Mouse (Mus musculus) ES-E14 (cell line): Measurements from ENCODE around the gene Oard1. TPM values are rescaled to one million over a fixed set of nuclear protein-coding genes. Genes with fewer than 3 reads are reported as not detected.

Experiments used
- DNase-seq: peaks from one replicate; pipeline ENCODE4 v3.0.0-alpha.2; 2013; ENCODE audit warnings: low read depth, low spot score
- H3K27ac ChIP-seq: 2 replicates; pipeline ENCODE4 v1.5.1; 2012; ENCODE audit warnings: low read depth, mild to moderate bottlenecking, low read length, moderate library complexity, mixed read lengths; ENCODE audit not compliant: poor library complexity, insufficient read depth, severe bottlenecking
- H3K36me3 ChIP-seq: 2 replicates; pipeline ENCODE4 v1.6.1; 2012; ENCODE audit warnings: mild to moderate bottlenecking, low read length, moderate library complexity, mixed read lengths; ENCODE audit not compliant: control insufficient read depth, poor library complexity, insufficient read depth, severe bottlenecking
- H3K4me1 ChIP-seq, 2 experiments: fragments of 150-350 bp in 1 of 2; sonication (generic) in 1 of 2; 2 replicates each; pipeline ENCODE4 v1.6.1; 2012; ENCODE audit warnings: low read length in 2 of 2, mild to moderate bottlenecking in 1 of 2, mixed read lengths in 1 of 2; ENCODE audit not compliant: control insufficient read depth in 2 of 2, insufficient read depth in 2 of 2, poor library complexity in 1 of 2
- H3K4me3 ChIP-seq, 2 experiments: fragments of 150-350 bp in 1 of 2; sonication (generic) in 1 of 2; 2 replicates each; pipeline ENCODE4 v1.5.1; 2012; ENCODE audit warnings: low read length in 2 of 2, low read depth in 1 of 2, mild to moderate bottlenecking in 1 of 2, mixed read lengths in 1 of 2; ENCODE audit not compliant: insufficient read depth in 1 of 2, poor library complexity in 1 of 2, severe bottlenecking in 1 of 2
- H3K9ac ChIP-seq: 2 replicates; pipeline ENCODE4 v1.6.1; 2012; ENCODE audit warnings: low read depth, mild to moderate bottlenecking, low read length, mixed read lengths; ENCODE audit not compliant: poor library complexity, insufficient read depth, severe bottlenecking
- H3K9me3 ChIP-seq: fragments of 150-350 bp; sonication (generic); 2 replicates; pipeline ENCODE4 v1.6.1; 2012; ENCODE audit warnings: low read depth, mild to moderate bottlenecking, low read length; ENCODE audit not compliant: control insufficient read depth, insufficient read depth
- CHD2 ChIP-seq: IDR thresholded peaks from 2 replicates; pipeline ENCODE4 v1.6.1; 2014; ENCODE audit warnings: mild to moderate bottlenecking, low read depth, low read length, inconsistent platforms
- HCFC1 ChIP-seq: IDR thresholded peaks from 2 replicates; pipeline ENCODE4 v1.6.1; 2012; ENCODE audit warnings: low read length, inconsistent platforms, borderline replicate concordance; ENCODE audit not compliant: insufficient read depth
- MAFK ChIP-seq: IDR thresholded peaks from 2 replicates; pipeline ENCODE4 v1.6.1; 2014; ENCODE audit warnings: mild to moderate bottlenecking, low read depth, low read length, inconsistent platforms; ENCODE audit not compliant: insufficient read depth
- ZC3H11A ChIP-seq: IDR thresholded peaks from 2 replicates; pipeline ENCODE4 v1.6.1; 2012; ENCODE audit warnings: low read depth, mild to moderate bottlenecking, inconsistent platforms, low read length, borderline replicate concordance
- ZNF384 ChIP-seq: IDR thresholded peaks from 2 replicates; pipeline ENCODE4 v1.6.1; 2012; ENCODE audit warnings: low read depth, low read length, inconsistent platforms
- in situ Hi-C, 2 experiments: fragments of 600-800 bp; cut with MboI; formaldehyde crosslinking; loops; one replicate each; pipeline ENCODE4 v1.15.1; 2025; ENCODE audit warnings: low sequenced_read_pairs in 2 of 2, inconsistent platforms in 1 of 2; ENCODE audit not compliant: unreplicated experiment in 2 of 2
- total RNA-seq: library from RNA; depleted of rRNA; stranded (reverse); fragments of 300-350 nt; gene quantifications from 2 replicates; pipeline ENCODE4 v1.2.3, GENCODE M21; 2012

Gene Oard1
- total RNA-seq, 1 experiment: 38.6 TPM

DNA sequence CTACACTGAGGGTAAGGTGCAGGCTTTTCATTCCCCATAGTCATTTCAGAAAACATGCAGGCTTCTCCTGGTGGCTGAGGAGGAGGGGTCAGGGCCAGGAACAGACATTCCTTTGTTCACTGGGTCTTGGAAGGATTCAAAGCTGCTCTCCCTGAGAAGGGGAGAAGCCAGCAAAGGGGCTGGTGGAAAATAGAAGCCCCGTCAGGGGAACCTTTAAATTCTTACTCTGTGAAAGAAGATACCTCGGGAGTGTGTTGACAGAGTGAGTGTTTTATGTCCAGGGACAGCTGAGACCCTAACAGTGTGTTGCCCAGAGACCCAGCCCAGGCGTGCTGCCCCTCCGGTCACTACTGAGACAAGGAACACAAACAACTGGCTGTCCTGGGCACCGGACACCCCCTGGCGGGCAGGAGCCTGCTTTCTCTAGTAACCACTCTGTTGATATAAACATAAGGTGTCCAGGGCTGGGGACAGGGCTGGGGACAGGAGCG, 27.7 kb downstream of the Oard1 start:
- H3K9me3 ChIP-seq: no peaks in the 10 kb centered on the region
- H3K4me3 ChIP-seq: no peak overlapping the region
- in situ Hi-C loops: no loop called here
- no peak for TF ChIP-seq ZC3H11A
- TF ChIP-seq HCFC1: no peak
- TF ChIP-seq MAFK: no peak
- TF ChIP-seq CHD2: no peak
- no peak for TF ChIP-seq ZNF384
- H3K27ac ChIP-seq: no peak overlapping the region
- no peak overlapping the region for H3K9ac ChIP-seq
- H3K4me1 ChIP-seq: peaks cover 9 to 28% of the 10 kb centered on the region in 2 experiments
- no peaks in the 10 kb centered on the region for H3K36me3 ChIP-seq
- no peak for DNase-seq

DNA sequence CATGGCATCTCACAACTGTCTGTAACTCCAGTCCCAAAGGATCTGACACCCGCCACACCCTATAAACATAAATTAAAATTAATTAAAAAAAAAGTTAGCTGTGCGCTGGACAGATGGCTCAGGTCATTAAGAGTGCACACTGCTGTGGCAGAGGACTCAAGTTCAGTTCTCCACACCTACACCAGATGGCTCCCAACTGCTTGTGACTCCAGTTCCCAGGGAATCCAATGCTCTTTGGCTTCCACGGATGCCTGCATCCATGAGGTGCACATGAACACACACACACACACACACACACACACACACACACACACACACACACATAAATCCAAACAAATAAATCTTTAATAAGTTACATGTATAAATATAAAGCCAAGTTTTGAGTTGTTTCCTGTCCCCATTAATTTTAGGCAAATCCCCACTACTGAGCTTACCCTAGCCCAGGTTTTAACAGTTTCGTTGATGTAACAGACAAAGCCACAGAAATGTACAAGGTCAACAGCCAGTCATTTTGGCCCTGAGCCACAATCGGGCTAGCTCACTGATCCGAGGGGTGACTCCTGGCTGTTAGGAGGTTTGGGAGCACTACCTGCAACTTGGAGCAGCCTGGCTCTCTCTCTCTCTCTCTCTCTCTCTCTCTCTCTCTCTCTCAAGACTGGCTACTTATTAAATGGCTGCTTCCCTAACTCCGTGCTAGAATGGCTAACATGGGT, 33.1 kb downstream of the Oard1 start:
- Histone ChIP-seq H3K4me1 (peaks cover 4 to 9% of the 10 kb centered on the region in 2 experiments; a peak in 3 of 4 replicates), H3K9me3 (no peaks in the 10 kb centered on the region), H3K27ac (no peak overlapping the region), H3K4me3 (no peak overlapping the region), H3K36me3 (no peaks in the 10 kb centered on the region), H3K9ac (no peak overlapping the region)
- no peak for DNase-seq
- TF ChIP-seq HCFC1: no peak
- no peak for TF ChIP-seq ZC3H11A
- TF ChIP-seq ZNF384: no peak
- no peak for TF ChIP-seq CHD2
- no peak for TF ChIP-seq MAFK
- in situ Hi-C loops: no loop called here

DNA sequence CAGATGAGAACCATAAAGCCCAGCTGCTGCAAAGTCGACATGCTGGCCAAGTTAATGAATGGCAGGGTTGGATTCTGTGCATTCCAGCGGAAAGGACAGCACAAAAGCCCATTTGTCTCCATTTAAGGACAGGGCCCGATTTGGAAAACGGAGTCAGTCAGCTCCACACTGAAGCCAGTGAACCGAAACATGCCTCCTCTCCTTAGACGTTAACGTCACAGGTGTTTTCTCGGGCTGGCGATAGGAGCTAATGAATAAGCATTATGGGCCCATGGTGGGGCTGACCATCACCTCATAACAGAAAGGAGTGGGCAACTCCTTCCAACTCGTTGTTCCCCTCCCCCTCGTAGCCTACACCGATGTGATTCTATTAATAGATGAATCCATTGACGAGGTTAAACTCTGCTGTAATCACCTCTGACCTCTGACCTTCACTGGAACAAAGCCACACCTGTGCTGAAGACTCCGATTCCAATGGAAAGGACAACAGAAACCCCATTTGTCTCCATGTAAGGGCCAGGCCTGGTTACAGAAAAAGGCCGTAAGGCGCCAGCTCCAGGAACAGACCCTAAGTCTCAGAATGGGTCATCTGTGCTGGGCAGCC, 33.8 kb downstream of the Oard1 start:
- H3K9ac ChIP-seq: peak overlapping the region; percentile 21; the same call in 1 of the 2 replicates
- in situ Hi-C loops: no loop called here
- H3K36me3 ChIP-seq: no peaks in the 10 kb centered on the region
- H3K4me3 ChIP-seq: no peak overlapping the region
- H3K9me3 ChIP-seq: no peaks in the 10 kb centered on the region
- no peak overlapping the region for H3K27ac ChIP-seq
- H3K4me1 ChIP-seq: peaks cover 4 to 11% of the 10 kb centered on the region in 2 experiments; a peak in 3 of 4 replicates
- no peak for TF ChIP-seq CHD2
- TF ChIP-seq ZNF384: no peak
- no peak for DNase-seq

DNA sequence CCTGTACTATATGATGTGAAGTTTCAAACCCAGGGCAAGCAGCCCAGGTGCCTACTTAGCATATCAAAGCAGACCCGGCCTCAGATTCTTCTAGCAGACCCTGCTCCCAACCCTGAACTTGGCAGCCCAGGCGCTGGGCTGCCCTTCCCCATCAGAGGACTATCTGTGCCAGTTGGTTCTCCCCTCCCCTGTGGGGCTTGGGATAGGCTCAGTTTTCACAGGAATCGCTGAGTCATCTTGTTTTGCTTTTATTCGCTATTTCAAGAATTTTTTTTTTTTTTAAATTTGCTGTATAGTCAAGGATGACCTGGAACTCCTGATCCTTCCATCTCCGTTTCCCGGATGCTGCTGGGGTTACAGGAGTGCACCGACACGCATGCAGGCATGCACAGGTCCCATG, 37.9 kb downstream of the Oard1 start:
- TF ChIP-seq CHD2 (no peak), MAFK (no peak), HCFC1 (no peak), ZC3H11A (no peak), ZNF384 (no peak)
- H3K9ac ChIP-seq: no peak overlapping the region
- no peak overlapping the region for H3K27ac ChIP-seq
- in situ Hi-C loops: no loop called here
- H3K9me3 ChIP-seq: no peaks in the 10 kb centered on the region
- peaks cover 7 to 25% of the 10 kb centered on the region in 2 experiments for H3K4me1 ChIP-seq
- H3K36me3 ChIP-seq: no peaks in the 10 kb centered on the region
- DNase-seq: no peak
- no peak overlapping the region for H3K4me3 ChIP-seq
